Mouse (Mus musculus) spleen, embryonic (tissue): Measurements from ENCODE around the gene Ptms.

Source experiments
- CTCF ChIA-PET: fragments of 350-600 bp; sonication (Branson Sonifier 250); formaldehyde crosslinking; loops from one replicate; lab custom pipeline; 2022; lab: Charles Lee

Gene Ptms

GRCm38 (mm10) chr6:124930754-124931524, 11.0 kb upstream of the Ptms start, which contains the start of gene Mlf2:
Gene Mlf2 (plus strand): TSS chr6:124931386.
- CTCF ChIA-PET, result interaction anchor here (0.9 to 1.9 kb wide), 3 partner anchors 13 to 34 kb away, joined by 3 to 8 read pairs (median 7); partner anchors contain the start of gene Cops7a

GRCm38 (mm10) chr6:124930231-124930630, 10.3 kb upstream of the Ptms start:
- CTCF ChIA-PET, result interaction anchor here (0.9 to 1.9 kb wide), 2 partner anchors 12 to 26 kb away, joined by 3 to 7 read pairs; no protein-coding TSS in a partner anchor

- CTCF ChIA-PET, result interaction anchor here (0.6 kb wide), 1 partner anchor 126 kb away, joined by 3 read pairs; no protein-coding TSS in a partner anchor
Observed at GRCm38 (mm10) chr6:124925941-124926340, 6.0 kb upstream of the Ptms start.

GRCm38 (mm10) chr6:124925173-124925793, 5.4 kb upstream of the Ptms start:
- CTCF ChIA-PET, result interaction anchor here (0.6 kb wide), 1 partner anchor 126 kb away, joined by 3 read pairs; no protein-coding TSS in a partner anchor

- CTCF ChIA-PET, result no interaction called here
Observed at GRCm38 (mm10) chr6:124921539-124921938, 1.6 kb upstream of the Ptms start.

GRCm38 (mm10) chr6:124920318-124921085, 599 bp upstream of the Ptms start:
- CTCF ChIA-PET, result interaction anchor here (0.7 kb wide), 1 partner anchor 29 kb away, joined by 6 read pairs; no protein-coding TSS in a partner anchor

GRCm38 (mm10) chr6:124918890-124919627, 844 bp downstream of the Ptms start:
- CTCF ChIA-PET, result interaction anchor here (0.5 to 1.0 kb wide), 2 partner anchors 11 to 45 kb away, joined by 3 to 7 read pairs; no protein-coding TSS in a partner anchor

GRCm38 (mm10) chr6:124918331-124918690, 1.6 kb downstream of the Ptms start:
- CTCF ChIA-PET, result interaction anchor here (0.8 to 1.0 kb wide), 2 partner anchors 12 to 183 kb away, joined by 3 read pairs; no protein-coding TSS in a partner anchor

- CTCF ChIA-PET, result interaction anchor here (0.6 to 1.3 kb wide), 4 partner anchors 12 to 248 kb away, joined by 3 to 4 read pairs (median 4); partner anchors contain the start of gene Gapdh
Observed at GRCm38 (mm10) chr6:124917518-124918330, 2.2 kb downstream of the Ptms start.

- CTCF ChIA-PET, result interaction anchor here (0.6 to 1.3 kb wide), 4 partner anchors 9 to 249 kb away, joined by 4 to 36 read pairs (median 5); partner anchors contain the start of gene Gapdh
Observed at GRCm38 (mm10) chr6:124916695-124917517, 3.0 kb downstream of the Ptms start.

GRCm38 (mm10) chr6:124915942-124916694, 3.8 kb downstream of the Ptms start:
- CTCF ChIA-PET, result interaction anchor here (0.8 to 1.3 kb wide), 2 partner anchors 8 to 44 kb away, joined by 6 to 36 read pairs; no protein-coding TSS in a partner anchor

- CTCF ChIA-PET, result interaction anchor here (0.6 kb wide), 1 partner anchor 10 kb away, joined by 3 read pairs; no protein-coding TSS in a partner anchor
Observed at GRCm38 (mm10) chr6:124915160-124915941, 4.6 kb downstream of the Ptms start.

- CTCF ChIA-PET, result interaction anchor here (0.6 kb wide), 1 partner anchor 9 kb away, joined by 3 read pairs; no protein-coding TSS in a partner anchor
Observed at GRCm38 (mm10) chr6:124914511-124914910, 5.4 kb downstream of the Ptms start.

GRCm38 (mm10) chr6:124913721-124914285, 6.1 kb downstream of the Ptms start:
- CTCF ChIA-PET, result no interaction called here

GRCm38 (mm10) chr6:124913214-124913613, 6.7 kb downstream of the Ptms start:
- CTCF ChIA-PET, result no interaction called here

GRCm38 (mm10) chr6:124911533-124912218, 8.2 kb downstream of the Ptms start, which contains the start of gene Lag3:
Gene Lag3 (minus strand): TSS chr6:124911705.
- CTCF ChIA-PET, result interaction anchor here (0.6 kb wide), 3 partner anchors 21 to 239 kb away, joined by 5 to 11 read pairs (median 10); no protein-coding TSS in a partner anchor
